Mouse (Mus musculus) intestine, embryonic 14.5 days (tissue): ENCODE results near the gene Nf1. TPM values are rescaled to one million over a fixed set of nuclear protein-coding genes. Genes with fewer than 3 reads are reported as not detected.
"Not testable (repeated sequence)": the region's sequence is repeated elsewhere in the genome, so short reads cannot be mapped to it uniquely, and the experiment has no call there.

Experiments
- ATAC-seq: fragments of 200-750 bp; cut with Nextera tagmentation; replicated peaks from 2 replicates; pipeline ENCODE4 v1.8.0; 2017; ENCODE audit warnings: low read depth, moderate number of reproducible peaks, moderate TSS enrichment, moderate library complexity; ENCODE audit not compliant: low FRiP score, low TSS enrichment
- DNase-seq: peaks from one replicate; pipeline ENCODE4 v3.0.0-alpha.2; 2018; ENCODE audit warnings: low spot score
- H3K27ac ChIP-seq: fragments of 300-500 bp; sonication (generic); 2 replicates; pipeline ENCODE4 v1.5.1; 2014; ENCODE audit warnings: low read depth, mild to moderate bottlenecking, control low read depth
- H3K27me3 ChIP-seq: fragments of 300-500 bp; sonication (generic); replicated peaks from 2 replicates; pipeline ENCODE4 v1.6.1; 2014; ENCODE audit warnings: low read length, control low read depth; ENCODE audit not compliant: control insufficient read depth, insufficient read depth
- H3K36me3 ChIP-seq: fragments of 300-500 bp; sonication (generic); 2 replicates; pipeline ENCODE4 v1.6.1; 2014; ENCODE audit warnings: low read length, control low read depth; ENCODE audit not compliant: control insufficient read depth, insufficient read depth
- H3K4me1 ChIP-seq: fragments of 300-500 bp; sonication (generic); replicated peaks from 2 replicates; pipeline ENCODE4 v1.6.1; 2014; ENCODE audit warnings: low read length, control low read depth, mixed read lengths; ENCODE audit not compliant: control insufficient read depth, insufficient read depth
- H3K4me2 ChIP-seq: fragments of 300-500 bp; sonication (generic); 2 replicates; pipeline ENCODE4 v1.6.1; 2014; ENCODE audit warnings: low read length
- H3K4me3 ChIP-seq: fragments of 300-500 bp; sonication (generic); 2 replicates; pipeline ENCODE4 v1.5.1; 2014; ENCODE audit warnings: low read depth, low read length, control low read depth, mixed read lengths
- H3K9ac ChIP-seq: fragments of 300-500 bp; sonication (generic); 2 replicates; pipeline ENCODE4 v1.6.1; 2014; ENCODE audit warnings: mild to moderate bottlenecking, low read length
- H3K9me3 ChIP-seq: fragments of 300-500 bp; sonication (generic); 2 replicates; pipeline ENCODE4 v1.6.1; 2016; ENCODE audit warnings: low read length, control low read depth; ENCODE audit not compliant: control insufficient read depth
- WGBS: fragments of 180-500 bp; shearing (Covaris S2); extraction: QIAGEN DNeasy Blood & Tissue Kit; methylation state at CpG from one replicate; pipeline ENCODE4 v1.1.7; 2014; 5-methylcytosine and 5-hydroxymethylcytosine counted together
- polyA plus RNA-seq: library from polyadenylated mRNA; unstranded; fragments of >200 nt; fragmentation: Nextera tagmentation; extraction: Ambion mirVana; gene quantifications from 2 replicates; pipeline ENCODE4 v1.2.1, GENCODE M21; 2014

Nf1 gene
- polyA plus RNA-seq, 1 experiment from 2014 or later, result 10.0 TPM

DNA sequence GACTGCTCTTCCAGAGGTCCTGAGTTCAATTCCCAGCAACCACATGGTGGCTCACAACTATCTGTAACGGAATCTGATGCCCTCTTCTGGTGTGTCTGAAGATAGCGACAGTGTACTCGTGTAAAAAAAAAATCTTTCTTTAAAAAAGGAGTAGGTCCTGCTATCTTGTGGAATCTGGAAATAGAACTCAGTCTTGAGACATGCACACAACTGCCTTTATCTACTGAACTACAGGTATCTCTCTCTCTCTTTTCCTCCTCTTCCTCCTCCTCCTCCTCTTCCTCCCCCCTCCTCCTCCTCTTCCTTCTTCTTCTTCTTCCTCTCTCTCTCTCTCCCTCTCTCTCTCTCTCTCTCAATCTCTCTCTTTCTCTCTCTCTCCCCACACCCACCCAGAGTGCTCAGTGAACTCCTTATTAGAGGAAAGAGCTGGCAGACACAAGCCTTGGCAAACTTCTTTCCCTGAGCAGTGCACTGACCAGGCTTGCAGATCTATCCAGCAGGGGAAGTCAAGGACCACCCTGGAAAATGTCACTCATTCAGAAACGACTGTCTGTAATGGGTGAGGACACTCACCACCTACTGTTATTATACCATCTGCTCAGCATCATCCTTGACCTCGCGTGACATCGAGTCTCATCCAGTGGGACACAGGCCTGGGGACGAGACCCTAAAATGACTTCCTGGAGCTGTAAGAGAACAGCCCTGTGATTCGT lies 39.6 kb upstream of the Nf1 start:
- Histone ChIP-seq H3K9ac (no peak overlapping the region), H3K9me3 (no peaks in the 10 kb centered on the region), H3K27me3 (no peaks in the 10 kb centered on the region), H3K27ac (no peak overlapping the region), H3K4me1 (no peaks in the 10 kb centered on the region), H3K4me3 (no peak overlapping the region), H3K36me3 (no peaks in the 10 kb centered on the region), H3K4me2 (no peak overlapping the region)
- 70% methylated on average over 9 of the region's 9 CpGs for WGBS
- no peak for DNase-seq
- ATAC-seq, result no peak

DNA sequence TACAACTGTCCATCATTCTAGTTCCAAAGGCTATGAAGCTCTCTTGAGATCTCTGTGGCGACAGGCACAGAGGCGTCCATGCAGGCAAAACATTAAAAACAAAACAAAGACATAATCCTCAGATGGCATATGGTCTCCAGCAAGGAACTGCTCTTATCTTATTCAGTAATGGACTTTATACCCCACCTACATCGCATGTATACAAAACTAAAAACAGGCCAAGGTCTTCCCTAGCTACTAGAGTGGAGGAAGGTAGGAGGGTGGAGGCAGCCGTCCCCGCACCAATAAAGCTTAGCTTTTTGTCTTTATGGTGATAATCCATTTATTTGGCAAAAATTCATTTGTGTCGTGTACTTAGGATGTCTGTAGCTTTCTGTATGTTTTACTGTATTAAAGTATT lies 36.4 kb upstream of the Nf1 start:
- Histone ChIP-seq H3K4me1 (peaks cover 12% of the 10 kb centered on the region), H3K36me3 (no peaks in the 10 kb centered on the region), H3K27me3 (no peaks in the 10 kb centered on the region), H3K4me3 (no peak overlapping the region), H3K9me3 (no peaks in the 10 kb centered on the region), H3K27ac (no peak overlapping the region), H3K9ac (no peak overlapping the region), H3K4me2 (no peak overlapping the region)
- 77% methylated on average over 6 of the region's 6 CpGs for WGBS
- no peak for ATAC-seq
- DNase-seq, result no peak

DNA sequence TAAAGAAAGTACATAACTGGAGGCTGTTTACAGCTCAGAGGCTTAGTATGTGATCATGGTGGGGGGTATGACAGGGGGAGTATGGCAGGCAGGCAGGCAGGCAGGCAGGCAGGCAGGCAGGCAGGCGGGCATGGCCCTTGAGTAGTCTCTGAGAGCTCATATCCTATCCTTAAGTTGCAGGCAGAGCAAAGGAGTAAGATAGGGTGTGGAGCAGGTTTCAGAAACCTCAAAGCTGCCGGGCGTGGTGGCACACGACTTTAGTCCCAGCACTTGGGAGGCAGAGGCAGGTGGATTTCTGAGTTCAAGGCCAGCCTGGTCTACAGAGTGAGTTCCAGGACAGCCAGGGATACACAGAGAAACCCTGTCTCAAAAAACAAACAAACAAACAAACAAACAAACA lies 35.2 kb upstream of the Nf1 start:
- ATAC-seq, H3K36me3 ChIP-seq, DNase-seq, H3K9me3 ChIP-seq, H3K27me3 ChIP-seq, H3K9ac ChIP-seq, H3K4me2 ChIP-seq, H3K4me3 ChIP-seq, H3K27ac ChIP-seq: not testable (repeated sequence)
- 87% methylated on average over 3 of the region's 4 CpGs for WGBS
- H3K4me1 ChIP-seq, result peaks cover 12% of the 10 kb centered on the region

DNA sequence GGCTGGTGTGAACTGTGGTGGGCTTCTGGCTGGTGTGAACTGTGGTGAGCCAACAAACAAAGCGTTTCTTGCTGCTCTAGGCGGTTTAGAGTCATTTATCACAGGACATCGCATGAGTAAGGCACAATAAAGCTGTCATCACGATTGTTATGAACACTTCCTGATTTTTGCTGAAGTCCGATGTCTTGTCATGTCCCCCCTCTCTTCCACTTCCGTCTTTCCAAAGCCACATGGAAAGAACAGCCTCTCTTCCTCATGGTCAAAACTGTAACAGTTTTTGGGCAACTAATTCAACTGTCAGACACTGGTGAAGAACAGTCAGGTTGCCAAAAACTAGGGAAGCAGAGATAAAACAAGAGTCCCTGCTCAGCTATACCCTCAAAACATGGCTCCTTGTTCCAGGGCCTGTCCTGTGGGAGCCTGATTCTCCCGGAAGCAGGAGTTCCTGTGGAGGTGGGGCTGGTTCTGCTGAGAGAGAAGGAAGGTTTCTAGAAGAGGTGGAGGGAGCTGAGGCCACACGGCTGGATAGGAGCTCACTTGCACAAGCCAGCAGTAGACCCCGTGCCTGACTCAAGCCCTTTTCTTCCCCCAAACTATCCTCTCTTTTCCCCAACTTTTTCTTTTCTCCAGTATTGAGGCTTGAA lies 33.7 kb upstream of the Nf1 start:
- 57% methylated on average over 9 of the region's 9 CpGs for WGBS
- Histone ChIP-seq H3K27ac (peak overlapping the region; percentile 78), H3K36me3 (no peaks in the 10 kb centered on the region), H3K4me3 (no peak overlapping the region), H3K4me2 (no peak overlapping the region), H3K9me3 (no peaks in the 10 kb centered on the region), H3K27me3 (no peaks in the 10 kb centered on the region), H3K4me1 (peaks cover 12% of the 10 kb centered on the region), H3K9ac (no peak overlapping the region)
- DNase-seq (no peak), ATAC-seq (no peak)

DNA sequence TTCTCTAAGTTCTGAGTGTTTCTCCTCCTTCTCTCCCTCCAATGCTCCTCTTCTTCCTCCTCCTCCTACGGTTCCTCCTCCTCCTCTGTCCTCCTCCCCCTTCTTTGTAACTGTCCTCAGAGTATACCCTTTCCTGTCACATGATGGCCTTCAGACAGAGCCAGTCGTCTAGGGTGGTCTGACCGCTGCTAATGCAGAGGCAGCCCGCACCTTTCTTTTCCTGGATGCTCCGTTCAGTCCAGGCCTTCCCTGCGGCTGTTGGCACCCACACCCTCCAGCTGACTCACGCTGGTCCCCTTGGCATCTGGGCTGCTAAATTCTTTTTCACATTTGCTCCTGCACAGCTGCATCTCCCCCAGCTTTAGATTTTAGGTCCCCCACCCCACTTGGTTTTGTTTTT lies 33.0 kb upstream of the Nf1 start:
- Histone ChIP-seq H3K4me3 (no peak overlapping the region), H3K27me3 (no peaks in the 10 kb centered on the region), H3K4me1 (peaks cover 12% of the 10 kb centered on the region), H3K27ac (peak overlapping the region; percentile 78), H3K36me3 (no peaks in the 10 kb centered on the region), H3K4me2 (0 out of 2 replicates have a peak overlapping the region, but pooled peaks have one; percentile 5), H3K9ac (no peak overlapping the region; the same call in 1 of the 2 replicates), H3K9me3 (no peaks in the 10 kb centered on the region)
- WGBS, result 31% methylated on average over 7 of the region's 7 CpGs
- DNase-seq, result no peak
- ATAC-seq, result no peak

DNA sequence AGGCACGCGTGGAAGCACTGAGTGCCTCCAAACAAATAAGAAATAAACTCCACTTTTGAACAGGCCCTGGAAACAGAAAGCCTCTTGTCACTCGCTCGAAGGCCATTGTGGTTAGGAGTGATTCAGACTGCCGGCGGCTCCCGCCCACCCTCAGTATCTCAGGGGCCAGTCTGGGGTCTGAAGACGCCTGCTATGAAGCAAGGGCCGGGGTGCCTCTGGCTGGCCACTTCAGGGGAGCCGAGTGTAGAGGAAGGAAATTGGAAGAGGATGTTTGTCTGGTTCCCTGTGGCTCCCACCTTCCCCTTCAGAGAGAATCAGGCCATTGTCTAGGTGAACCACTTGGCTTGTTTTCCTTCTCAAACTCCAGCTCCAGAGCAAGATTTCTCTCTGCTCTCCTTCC lies 32.5 kb upstream of the Nf1 start:
- DNase-seq (peak; percentile 67), ATAC-seq (no peak; the same call in 1 of the 2 replicates)
- Histone ChIP-seq H3K27me3 (no peaks in the 10 kb centered on the region), H3K36me3 (no peaks in the 10 kb centered on the region), H3K4me2 (0 out of 2 replicates have a peak overlapping the region, but pooled peaks have one; percentile 5), H3K9me3 (no peaks in the 10 kb centered on the region), H3K9ac (peak overlapping the region; percentile 8; the same call in 1 of the 2 replicates), H3K4me3 (no peak overlapping the region), H3K4me1 (peaks cover 12% of the 10 kb centered on the region), H3K27ac (peak overlapping the region; percentile 78)
- WGBS, result 28% methylated on average over 10 of the region's 10 CpGs

DNA sequence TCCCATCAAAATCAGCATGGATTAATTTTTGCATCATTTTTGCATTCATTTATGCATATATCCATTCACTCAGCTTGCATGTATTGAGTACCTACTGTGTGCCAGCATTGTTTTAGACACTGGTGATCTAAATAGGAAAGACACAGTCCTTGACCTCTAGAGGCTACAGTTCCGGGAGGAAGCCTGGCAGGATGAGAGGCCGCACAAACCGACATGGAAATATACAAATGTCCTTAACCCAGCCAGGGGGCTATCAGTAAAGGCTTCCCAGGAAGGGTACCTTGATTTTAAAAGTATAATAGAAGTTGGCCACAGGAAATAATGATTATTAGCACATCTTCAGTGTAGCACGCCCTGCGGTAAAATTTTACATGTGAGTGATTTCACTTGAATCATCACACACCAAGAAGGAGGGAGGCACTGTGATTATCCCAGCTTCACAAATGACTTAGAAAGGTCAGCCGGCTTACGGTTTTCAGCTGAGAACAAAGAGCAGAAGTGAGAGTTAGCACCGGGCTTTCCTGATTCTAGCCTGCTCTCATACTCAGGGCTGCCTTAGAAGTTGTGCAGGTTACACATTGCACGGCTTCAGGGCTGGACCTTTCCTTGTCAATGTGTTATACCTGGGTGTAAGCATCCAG lies 31.8 kb upstream of the Nf1 start:
- Histone ChIP-seq H3K9me3 (no peaks in the 10 kb centered on the region), H3K9ac (no peak overlapping the region), H3K27ac (peak overlapping the region; percentile 78; the same call in 1 of the 2 replicates), H3K27me3 (no peaks in the 10 kb centered on the region), H3K4me3 (no peak overlapping the region), H3K4me2 (no peak overlapping the region), H3K4me1 (peaks cover 12% of the 10 kb centered on the region), H3K36me3 (no peaks in the 10 kb centered on the region)
- 61% methylated on average over 9 of the region's 9 CpGs for WGBS
- ATAC-seq, result no peak
- no peak for DNase-seq

DNA sequence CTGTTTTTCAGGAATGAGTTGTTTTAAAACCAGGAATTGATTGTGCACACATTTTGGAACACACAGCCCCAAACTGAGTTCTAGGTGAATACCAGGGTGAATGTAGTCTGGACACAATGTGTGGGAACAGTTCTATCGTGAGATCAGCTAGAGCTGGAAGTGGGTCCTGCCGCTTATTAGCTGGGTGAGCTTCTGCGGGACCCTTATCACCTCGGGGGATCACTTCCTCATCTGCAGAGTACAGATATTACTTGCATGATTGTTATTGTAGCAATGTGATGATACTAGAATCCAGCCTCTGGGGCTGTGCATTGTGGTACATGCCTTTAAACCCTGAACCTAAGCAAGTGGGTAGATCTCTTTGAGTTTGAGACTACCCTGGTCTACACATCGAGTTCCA lies 29.0 kb upstream of the Nf1 start:
- no peak overlapping the region for H3K4me3 ChIP-seq
- H3K9ac ChIP-seq, result no peak overlapping the region
- no peaks in the 10 kb centered on the region for H3K9me3 ChIP-seq
- no peak overlapping the region for H3K4me2 ChIP-seq
- DNase-seq, result no peak
- no peak for ATAC-seq
- no peaks in the 10 kb centered on the region for H3K36me3 ChIP-seq
- no peaks in the 10 kb centered on the region for H3K27me3 ChIP-seq
- no peak overlapping the region for H3K27ac ChIP-seq
- H3K4me1 ChIP-seq, result peaks cover 12% of the 10 kb centered on the region
- 87% methylated on average over 5 of the region's 5 CpGs for WGBS
